8 mouse cellular contexts compared by ENCODE assay signal in the genomic region with DNA sequence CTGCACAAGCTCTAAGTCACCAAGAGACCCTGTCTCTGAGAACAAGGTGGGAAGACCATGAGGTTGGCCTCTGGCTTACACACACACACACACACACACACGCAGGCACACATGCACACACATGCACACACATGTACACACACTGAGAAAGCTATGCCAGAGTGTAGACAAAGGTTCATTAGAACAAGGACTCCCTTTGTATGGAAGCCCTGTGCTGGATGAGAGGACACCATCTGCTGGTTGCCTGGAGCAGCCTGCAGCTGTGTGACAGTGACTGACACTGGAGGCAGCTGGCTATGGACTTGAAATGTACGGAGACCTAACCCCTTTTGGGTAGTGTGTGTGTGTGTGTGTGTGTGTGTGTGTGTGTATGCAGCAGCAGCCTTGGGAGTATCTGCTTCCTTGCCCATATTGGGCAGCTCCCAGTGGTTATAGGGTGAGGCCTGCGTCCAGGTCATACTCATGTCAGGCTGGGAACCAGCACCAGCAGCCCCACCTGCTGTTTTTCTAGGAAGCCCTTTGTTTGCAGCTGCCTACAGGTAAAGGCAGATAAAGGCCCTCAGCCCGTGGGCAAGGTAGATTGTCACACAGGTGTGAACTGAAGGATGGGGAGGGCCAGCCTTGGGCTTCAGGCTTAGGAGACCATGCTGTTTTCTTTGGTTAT. TPM values are rescaled to one million over a fixed set of nuclear protein-coding genes. Genes with fewer than 3 reads are reported as not detected.
DNase-seq lines count a peak whose midpoint lies in the region; ATAC-seq and TF ChIP-seq lines count a peak whose summit lies in the region.
"Had no signal": no experiment of that assay in that cellular context is flagged by ENCODE, and none has a peak within 500 bp of the region (broad histone marks: within the 10 kb centered on the region; RNA-seq: fewer than 3 reads in every experiment).

No protein-coding gene starts in this region.

- no peak for TF ChIP-seq POLR2A in spleen, adult 2 months (IDR thresholded peaks at IDR 0.05; ENCODE audit: low read depth, low read length)

- WGBS in spleen, adult 2 months, result 72% methylated on average over 4 of the region's 4 CpGs
- 64% methylated on average over 4 of the region's 4 CpGs for WGBS in forebrain, embryonic 13.5 days
- WGBS in midbrain, embryonic 11.5 days, result 61% methylated on average over 4 of the region's 4 CpGs

- peak; percentile 25; the same call in 1 of the 2 replicates for ATAC-seq in forebrain, embryonic 13.5 days
- peak; percentile 22 for ATAC-seq in midbrain, embryonic 11.5 days (ENCODE audit: low FRiP score)

- H3K9me3 ChIP-seq in forebrain, embryonic 13.5 days (replicated peaks), result no peaks in the 10 kb centered on the region
- H3K9me3 ChIP-seq in midbrain, embryonic 11.5 days (ENCODE audit: control insufficient read depth, low read length), result no peaks in the 10 kb centered on the region

- H3K36me3 ChIP-seq in spleen, adult 2 months (ENCODE audit: control insufficient read depth, insufficient read depth, low read length), result no peaks in the 10 kb centered on the region
- 0 out of 2 replicates have a peak, but pooled peaks cover 3% of the 10 kb centered on the region for H3K36me3 ChIP-seq in forebrain, embryonic 13.5 days (ENCODE audit: poor library complexity, severe bottlenecking)
- no peaks in the 10 kb centered on the region for H3K36me3 ChIP-seq in midbrain, embryonic 11.5 days (ENCODE audit: control insufficient read depth, insufficient read depth, low read length)

- H3K27ac ChIP-seq in spleen, adult 2 months (ENCODE audit: insufficient read depth, low read length), result peak overlapping the region; percentile 15; the same call in 1 of the 2 replicates
- peak overlapping the region; percentile 97 for H3K27ac ChIP-seq in forebrain, embryonic 13.5 days
- H3K27ac ChIP-seq in midbrain, embryonic 11.5 days (ENCODE audit: low read depth, low read length), result peak overlapping the region; percentile 96

- 0 out of 2 replicates have a peak, but pooled peaks have one; percentile 10 for TF ChIP-seq CTCF in spleen, adult 2 months (IDR thresholded peaks at IDR 0.05; ENCODE audit: extremely low read depth, insufficient read depth, insufficient read length, insufficient replicate concordance)

- no peaks in the 10 kb centered on the region for H3K27me3 ChIP-seq in spleen, adult 2 months (ENCODE audit: control insufficient read depth, insufficient read depth, low read length)
- H3K27me3 ChIP-seq in forebrain, embryonic 13.5 days, result no peaks in the 10 kb centered on the region
- no peaks in the 10 kb centered on the region for H3K27me3 ChIP-seq in midbrain, embryonic 11.5 days (ENCODE audit: control insufficient read depth, insufficient read depth, low read length)

- no peak for DNase-seq in spleen, adult 2 months (ENCODE audit: low read depth in 1 of 2, low spot score in 2 of 2)
- no peak for DNase-seq in spleen, postnatal 4 days (ENCODE audit: low spot score in 2 of 2)
- DNase-seq in midbrain, embryonic 11.5 days (ENCODE audit: low spot score, missing footprints), result peak; percentile 89
- no peak for DNase-seq in adrenal gland, adult 8-10 months
- DNase-seq in layer of hippocampus, adult 9-10 months (ENCODE audit: low spot score), result no peak
- DNase-seq in spleen, postnatal 10 days (ENCODE audit: low spot score in 2 of 2), result no peak
- DNase-seq: right cerebral cortex, postnatal 14 days had no signal

- peaks cover 21% of the 10 kb centered on the region; the same call in 1 of the 2 replicates for H3K4me1 ChIP-seq in spleen, adult 2 months (ENCODE audit: control insufficient read depth, insufficient read depth, insufficient read length)
- peaks cover 71% of the 10 kb centered on the region for H3K4me1 ChIP-seq in forebrain, embryonic 13.5 days
- peaks cover 56% of the 10 kb centered on the region for H3K4me1 ChIP-seq in midbrain, embryonic 11.5 days (ENCODE audit: control insufficient read depth, insufficient read depth, low read length)

- no peak overlapping the region for H3K4me3 ChIP-seq in spleen, adult 2 months (ENCODE audit: extremely low read depth, insufficient read depth, insufficient read length)
- no peak overlapping the region for H3K4me3 ChIP-seq in forebrain, embryonic 13.5 days
- H3K4me3 ChIP-seq in midbrain, embryonic 11.5 days (ENCODE audit: low read depth, low read length), result no peak overlapping the region

- no peak overlapping the region for H3K9ac ChIP-seq in forebrain, embryonic 13.5 days
- H3K9ac ChIP-seq in midbrain, embryonic 11.5 days (ENCODE audit: low read length), result peak overlapping the region; percentile 41; the same call in 1 of the 2 replicates

- no peak overlapping the region for H3K4me2 ChIP-seq in forebrain, embryonic 13.5 days
- H3K4me2 ChIP-seq in midbrain, embryonic 11.5 days, result no peak overlapping the region

RNA-seq across cellular contexts. Expression of a gene that starts 55.4 kb away (rescaled TPM):
- 9.4 and 16.6 TPM in 2 replicates for polyA plus RNA-seq in spleen, adult 2 months (2012; rRNA removed)
- 31.1 and 38.6 TPM in 2 replicates for polyA plus RNA-seq in forebrain, embryonic 13.5 days (2015; fragmentation: Nextera tagmentation; extraction: Ambion mirVana)
- 66.9 and 76.6 TPM in 2 replicates for polyA plus RNA-seq in midbrain, embryonic 11.5 days (2014; fragmentation: Nextera tagmentation; extraction: Ambion mirVana)
- total RNA-seq in adrenal gland, adult 8-10 months (2022), result 10 to 100 TPM; 47.0 to 66.5 (median 54.4) TPM

Comparison
In these comparisons a context has a peak if more than half of its experiments do, and no peak if none do; other contexts are left out.
1. H3K27ac ChIP-seq: peak in every context shown above with its lines; median percentile 97 in forebrain, embryonic 13.5 days; 96 in midbrain, embryonic 11.5 days; 15 in spleen, adult 2 months.